Mouse (Mus musculus) midbrain, embryonic 11.5 days (tissue): Measurements from ENCODE around the gene Polr2l. TPM values are rescaled to one million over a fixed set of nuclear protein-coding genes. Genes with fewer than 3 reads are reported as not detected.

ENCODE experiments used
- ATAC-seq: fragments of 200-750 bp; cut with Nextera tagmentation; 2 replicates; pipeline ENCODE4 v1.8.0; 2017; ENCODE audit warnings: moderate TSS enrichment, moderate library complexity; ENCODE audit not compliant: low FRiP score
- DNase-seq: peaks from one replicate; pipeline ENCODE4 v3.0.0; 2015; ENCODE audit warnings: low spot score; ENCODE audit errors: missing footprints
- H3K27ac ChIP-seq: fragments of 300-500 bp; sonication (generic); 2 replicates; pipeline ENCODE4 v1.5.1; 2014; ENCODE audit warnings: low read depth, low read length
- H3K27me3 ChIP-seq: fragments of 300-500 bp; sonication (generic); 2 replicates; pipeline ENCODE4 v1.6.1; 2014; ENCODE audit warnings: mild to moderate bottlenecking, low read length, moderate library complexity, mixed read lengths; ENCODE audit not compliant: control insufficient read depth, insufficient read depth
- H3K36me3 ChIP-seq: fragments of 300-500 bp; sonication (generic); 2 replicates; pipeline ENCODE4 v1.6.1; 2014; ENCODE audit warnings: mild to moderate bottlenecking, low read length, moderate library complexity, mixed read lengths; ENCODE audit not compliant: control insufficient read depth, insufficient read depth
- H3K4me1 ChIP-seq: fragments of 300-500 bp; sonication (generic); 2 replicates; pipeline ENCODE4 v1.6.1; 2014; ENCODE audit warnings: low read length; ENCODE audit not compliant: control insufficient read depth, insufficient read depth
- H3K4me2 ChIP-seq: fragments of 300-500 bp; sonication (generic); 2 replicates; pipeline ENCODE4 v1.6.1; 2014; ENCODE audit warnings: mild to moderate bottlenecking, moderate library complexity
- H3K4me3 ChIP-seq: fragments of 300-500 bp; sonication (generic); 2 replicates; pipeline ENCODE4 v1.5.1; 2014; ENCODE audit warnings: low read depth, low read length
- H3K9ac ChIP-seq: fragments of 300-500 bp; sonication (generic); 2 replicates; pipeline ENCODE4 v1.6.1; 2014; ENCODE audit warnings: low read length
- H3K9me3 ChIP-seq: fragments of 300-500 bp; sonication (generic); 2 replicates; pipeline ENCODE4 v1.6.1; 2016; ENCODE audit warnings: low read length; ENCODE audit not compliant: control insufficient read depth
- WGBS: fragments of 180-500 bp; shearing (Covaris S2); extraction: QIAGEN DNeasy Blood & Tissue Kit; methylation state at CpG from one replicate; pipeline ENCODE4 v1.1.7; 2014; 5-methylcytosine and 5-hydroxymethylcytosine counted together
- polyA plus RNA-seq: library from polyadenylated mRNA; unstranded; fragments of >200 nt; fragmentation: Nextera tagmentation; extraction: Ambion mirVana; gene quantifications from 2 replicates; pipeline ENCODE4 v1.2.1, GENCODE M21; 2014

Polr2l gene
- polyA plus RNA-seq, 1 experiment from 2014 or later: 74.2 TPM

DNA sequence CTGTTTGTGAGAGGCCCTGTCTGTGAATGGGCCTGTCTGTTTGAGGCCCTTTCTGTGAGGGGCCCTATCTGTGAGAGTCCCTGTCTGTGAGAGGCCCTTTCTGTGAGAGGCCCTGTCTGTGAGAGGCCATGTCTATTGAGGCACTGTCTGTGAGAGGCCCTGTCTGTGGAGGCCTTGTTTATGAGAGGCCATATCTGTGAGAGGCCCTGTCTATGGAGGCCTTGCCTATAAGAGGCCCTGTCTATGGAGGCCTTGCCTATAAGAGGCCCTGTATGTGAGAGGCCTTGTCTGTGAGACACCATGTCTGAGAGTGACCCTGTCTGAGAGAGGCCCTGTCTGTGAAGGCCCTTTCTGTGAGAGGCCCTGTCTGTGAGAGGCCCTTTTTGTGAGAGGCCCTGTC lies 33.2 kb upstream of the Polr2l start:
- no peaks in the 10 kb centered on the region for H3K27me3 ChIP-seq
- H3K27ac ChIP-seq: peak overlapping the region; percentile 10; the same call in 1 of the 2 replicates
- no peak overlapping the region for H3K4me2 ChIP-seq
- ATAC-seq (peak; percentile 46; the same call in 1 of the 2 replicates), DNase-seq (no peak)
- no peak overlapping the region for H3K4me3 ChIP-seq
- no peak overlapping the region for H3K9ac ChIP-seq
- H3K36me3 ChIP-seq: no peaks in the 10 kb centered on the region
- H3K4me1 ChIP-seq: no peaks in the 10 kb centered on the region
- H3K9me3 ChIP-seq: no peaks in the 10 kb centered on the region

DNA sequence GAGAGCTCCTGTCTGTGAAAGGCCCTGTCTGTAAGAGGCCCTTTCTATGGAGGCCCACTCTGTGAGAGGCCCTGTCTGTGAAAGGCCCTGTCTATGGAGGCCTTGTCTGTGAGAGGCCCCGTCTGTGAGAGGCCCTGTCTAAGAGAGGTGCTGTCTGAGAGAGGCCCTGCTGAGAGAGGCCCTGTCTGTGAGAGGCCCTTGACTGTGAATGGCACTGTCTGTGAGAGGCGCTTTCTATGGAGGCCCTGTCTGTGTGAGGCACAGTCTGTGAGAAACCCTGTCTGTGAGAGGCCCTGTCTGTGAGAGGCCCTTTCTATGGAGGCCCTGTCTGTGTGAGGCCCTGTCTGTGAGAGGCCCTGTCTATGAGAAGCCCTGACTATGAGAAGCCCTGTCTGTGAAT lies 31.3 kb upstream of the Polr2l start:
- no peaks in the 10 kb centered on the region for H3K9me3 ChIP-seq
- H3K36me3 ChIP-seq: no peaks in the 10 kb centered on the region
- H3K4me1 ChIP-seq: no peaks in the 10 kb centered on the region
- H3K4me3 ChIP-seq: no peak overlapping the region
- 76% methylated on average over 2 of the region's 2 CpGs for WGBS
- H3K27me3 ChIP-seq: no peaks in the 10 kb centered on the region
- H3K9ac ChIP-seq: no peak overlapping the region
- DNase-seq (no peak), ATAC-seq (no peak)
- H3K27ac ChIP-seq: no peak overlapping the region
- no peak overlapping the region for H3K4me2 ChIP-seq

DNA sequence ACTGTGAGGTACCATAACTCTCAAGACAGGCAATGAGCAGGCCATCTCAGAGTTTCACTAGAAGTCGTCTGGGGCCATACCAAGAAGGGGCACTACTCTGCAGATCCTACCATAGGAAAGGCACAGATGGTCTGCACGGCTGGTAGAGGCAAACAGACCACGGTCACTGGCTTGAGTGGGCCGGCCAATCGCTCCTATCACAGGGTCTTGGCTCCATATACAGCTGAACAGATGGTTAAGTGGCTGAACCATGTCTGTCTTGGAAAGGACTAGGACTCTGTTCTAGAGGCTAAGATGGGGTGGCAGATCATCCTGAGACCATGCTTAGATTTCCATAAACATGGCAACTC lies 27.6 kb upstream of the Polr2l start:
- DNase-seq (no peak), ATAC-seq (no peak)
- Histone ChIP-seq H3K4me2 (no peak overlapping the region), H3K9ac (no peak overlapping the region), H3K4me3 (no peak overlapping the region), H3K4me1 (no peaks in the 10 kb centered on the region), H3K27ac (no peak overlapping the region), H3K36me3 (no peaks in the 10 kb centered on the region), H3K9me3 (no peaks in the 10 kb centered on the region), H3K27me3 (no peaks in the 10 kb centered on the region)
- 97% methylated on average over 5 of the region's 5 CpGs for WGBS

DNA sequence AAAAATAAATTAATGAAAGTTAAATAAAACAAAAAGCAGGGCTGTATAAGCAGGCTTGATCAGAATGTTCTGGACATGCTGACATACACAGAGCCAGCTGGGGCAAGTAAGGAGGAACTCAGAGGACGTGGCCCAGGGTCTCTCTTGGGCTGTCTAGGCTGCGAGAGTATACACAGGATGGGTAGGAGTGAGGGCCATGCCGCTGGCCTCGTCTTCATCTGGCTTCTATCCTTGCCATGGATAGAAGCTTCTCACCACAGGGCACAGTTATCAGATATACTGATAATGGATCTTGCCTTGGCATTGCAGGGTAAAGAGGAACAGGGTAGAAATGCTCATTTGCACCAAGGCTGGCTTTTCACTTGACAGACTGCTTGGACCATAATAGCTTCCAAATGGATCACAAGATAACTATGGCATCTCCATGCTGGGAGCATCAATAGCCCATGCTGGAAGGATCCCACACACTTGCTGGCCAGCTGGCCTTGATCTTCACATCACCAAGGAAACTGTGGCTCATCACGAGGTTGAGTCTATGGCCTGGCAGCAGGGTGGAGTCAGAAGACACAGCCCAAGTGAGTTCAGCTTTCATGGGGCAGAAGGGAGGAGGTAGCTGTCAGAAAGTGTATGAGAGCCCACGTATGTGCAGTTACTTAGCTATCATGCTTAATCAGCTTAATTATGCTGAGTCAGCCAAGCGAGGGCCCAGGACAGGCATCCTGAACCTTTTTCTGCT lies 27.1 kb upstream of the Polr2l start:
- Histone ChIP-seq H3K36me3 (no peaks in the 10 kb centered on the region), H3K27ac (no peak overlapping the region), H3K4me1 (no peaks in the 10 kb centered on the region), H3K4me3 (no peak overlapping the region), H3K27me3 (no peaks in the 10 kb centered on the region), H3K4me2 (no peak overlapping the region), H3K9me3 (no peaks in the 10 kb centered on the region), H3K9ac (no peak overlapping the region)
- WGBS: 86% methylated on average over 7 of the region's 7 CpGs
- DNase-seq (no peak), ATAC-seq (no peak)

DNA sequence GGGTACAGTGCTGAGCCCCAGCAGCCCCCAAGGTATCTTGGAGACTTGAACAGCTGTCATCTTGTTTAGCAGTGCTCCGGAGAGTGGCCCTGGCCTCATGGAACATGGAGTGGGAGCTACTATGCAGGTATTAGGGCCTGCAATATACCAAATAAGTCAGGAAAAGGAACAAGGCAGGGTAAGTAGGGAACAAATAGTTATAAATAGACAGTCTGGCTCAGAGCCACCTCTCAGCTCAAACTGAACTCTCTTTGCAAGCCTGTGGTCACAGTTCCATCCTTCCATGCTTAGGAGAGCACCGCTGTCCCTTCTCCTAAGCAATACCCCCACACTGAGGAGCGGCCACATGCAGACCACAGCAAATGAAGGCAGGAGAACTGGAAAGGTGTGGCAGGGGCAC lies 22.7 kb upstream of the Polr2l start:
- H3K4me3 ChIP-seq: no peak overlapping the region
- 95% methylated on average over 3 of the region's 3 CpGs for WGBS
- H3K4me2 ChIP-seq: no peak overlapping the region
- H3K4me1 ChIP-seq: no peaks in the 10 kb centered on the region
- H3K9me3 ChIP-seq: no peaks in the 10 kb centered on the region
- no peaks in the 10 kb centered on the region for H3K36me3 ChIP-seq
- H3K9ac ChIP-seq: no peak overlapping the region
- no peak for DNase-seq
- no peak overlapping the region for H3K27ac ChIP-seq
- ATAC-seq: no peak
- H3K27me3 ChIP-seq: no peaks in the 10 kb centered on the region

DNA sequence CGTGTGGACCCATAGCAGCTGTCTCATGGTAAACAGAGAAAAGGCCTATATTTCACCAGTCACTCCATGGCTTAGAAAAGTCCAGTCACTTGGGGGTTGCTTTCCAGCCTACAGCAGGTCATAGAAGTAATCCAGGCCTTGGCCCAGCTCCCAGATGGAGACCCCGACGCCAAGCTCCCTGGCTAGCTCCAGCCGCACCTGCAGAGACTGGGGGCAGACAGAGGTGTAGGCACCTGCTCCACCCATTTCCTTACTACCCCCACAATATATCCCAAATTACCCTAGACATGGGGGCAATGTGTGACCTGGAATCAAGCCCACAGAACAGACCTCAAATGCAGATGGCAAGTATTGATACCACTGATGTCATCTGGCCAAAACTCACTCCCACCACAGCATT lies 21.0 kb upstream of the Polr2l start:
- Histone ChIP-seq H3K36me3 (no peaks in the 10 kb centered on the region), H3K4me1 (no peaks in the 10 kb centered on the region), H3K9ac (no peak overlapping the region), H3K4me3 (no peak overlapping the region), H3K9me3 (no peaks in the 10 kb centered on the region), H3K4me2 (no peak overlapping the region), H3K27ac (no peak overlapping the region), H3K27me3 (no peaks in the 10 kb centered on the region)
- WGBS: 93% methylated on average over 4 of the region's 4 CpGs
- ATAC-seq (no peak), DNase-seq (no peak)

DNA sequence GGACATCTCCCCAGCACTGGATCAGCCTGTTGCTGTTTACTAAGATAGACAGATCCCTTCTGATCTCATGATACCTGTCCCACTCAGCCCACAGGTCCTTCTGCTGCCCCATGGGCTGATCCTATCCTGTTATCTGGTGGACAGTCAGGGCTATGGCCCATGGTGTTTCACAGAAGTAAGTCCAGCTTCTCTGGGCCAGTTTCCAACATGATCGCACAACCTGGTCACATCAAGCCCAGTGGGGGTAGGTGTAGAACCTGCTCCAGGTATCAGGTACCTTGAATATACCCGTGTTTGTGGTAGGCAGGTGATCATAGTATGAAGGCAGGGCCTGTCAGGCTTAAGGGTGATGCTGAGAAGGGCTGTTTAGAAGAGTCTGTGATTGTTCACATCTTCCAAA lies 20.4 kb upstream of the Polr2l start:
- no peaks in the 10 kb centered on the region for H3K27me3 ChIP-seq
- no peak overlapping the region for H3K27ac ChIP-seq
- no peak overlapping the region for H3K4me3 ChIP-seq
- no peaks in the 10 kb centered on the region for H3K9me3 ChIP-seq
- WGBS: 81% methylated on average over 2 of the region's 2 CpGs
- DNase-seq (no peak), ATAC-seq (no peak)
- no peaks in the 10 kb centered on the region for H3K36me3 ChIP-seq
- H3K9ac ChIP-seq: no peak overlapping the region
- no peaks in the 10 kb centered on the region for H3K4me1 ChIP-seq
- H3K4me2 ChIP-seq: no peak overlapping the region

DNA sequence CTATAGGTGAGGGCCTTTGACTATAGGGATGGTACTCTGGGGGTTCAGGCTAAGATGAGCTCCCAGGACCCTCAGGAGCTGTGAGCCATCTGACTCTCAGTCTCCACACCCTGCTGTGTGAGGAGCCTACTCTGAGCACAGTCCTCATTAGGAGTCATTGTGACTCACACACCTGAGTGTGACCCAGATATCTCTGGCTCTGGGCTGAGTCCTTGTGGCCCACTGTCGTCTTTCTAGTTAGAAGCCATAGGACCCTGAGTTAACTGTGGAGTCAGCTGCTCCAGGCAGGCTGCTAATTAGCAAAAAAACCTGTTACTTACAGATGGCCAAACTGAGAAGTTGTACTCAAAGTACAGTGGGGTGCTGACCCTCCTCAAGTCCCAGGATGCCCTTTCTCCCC lies 18.8 kb upstream of the Polr2l start:
- no peak overlapping the region for H3K4me3 ChIP-seq
- no peak overlapping the region for H3K4me2 ChIP-seq
- no peaks in the 10 kb centered on the region for H3K4me1 ChIP-seq
- no peaks in the 10 kb centered on the region for H3K27me3 ChIP-seq
- no peaks in the 10 kb centered on the region for H3K9me3 ChIP-seq
- no peaks in the 10 kb centered on the region for H3K36me3 ChIP-seq
- WGBS: 86% methylated on average over 1 of the region's 1 CpGs
- no peak for DNase-seq
- H3K9ac ChIP-seq: no peak overlapping the region
- ATAC-seq: no peak
- H3K27ac ChIP-seq: no peak overlapping the region

DNA sequence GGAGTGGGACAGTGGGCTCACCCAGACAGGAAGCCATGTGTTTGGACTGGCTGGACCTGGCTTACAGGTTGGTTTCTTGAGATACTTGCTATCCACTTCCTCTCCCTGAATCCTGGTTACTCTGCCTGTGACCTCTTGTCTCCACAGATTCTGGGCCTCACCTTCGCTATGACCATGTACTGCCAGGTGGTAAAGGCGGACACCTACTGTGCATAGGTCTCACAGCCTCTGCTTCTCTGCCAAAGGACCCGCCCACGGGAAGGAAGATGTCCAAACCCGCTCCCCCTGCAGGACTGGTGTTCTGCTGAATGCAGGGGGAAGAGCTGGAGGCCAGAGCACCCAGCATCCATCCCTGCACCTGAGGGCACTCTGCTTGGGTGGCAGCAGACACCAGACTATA lies 17.8 kb upstream of the Polr2l start:
- ATAC-seq (no peak), DNase-seq (no peak)
- Histone ChIP-seq H3K36me3 (no peaks in the 10 kb centered on the region), H3K4me2 (no peak overlapping the region), H3K27ac (no peak overlapping the region), H3K27me3 (no peaks in the 10 kb centered on the region), H3K4me3 (no peak overlapping the region), H3K9me3 (no peaks in the 10 kb centered on the region), H3K4me1 (no peaks in the 10 kb centered on the region), H3K9ac (no peak overlapping the region)
- 93% methylated on average over 5 of the region's 5 CpGs for WGBS
